Mouse (Mus musculus): Measurements from ENCODE around the gene Rom1. TPM values are rescaled to one million over a fixed set of nuclear protein-coding genes. Genes with fewer than 3 reads are reported as not detected.
"Not testable (repeated sequence)": the region's sequence is repeated elsewhere in the genome, so short reads cannot be mapped to it uniquely, and the experiment has no call there.

Gene Rom1
- polyA plus RNA-seq, 1 experiment from 2014 or later, result 1.6 TPM

DNA sequence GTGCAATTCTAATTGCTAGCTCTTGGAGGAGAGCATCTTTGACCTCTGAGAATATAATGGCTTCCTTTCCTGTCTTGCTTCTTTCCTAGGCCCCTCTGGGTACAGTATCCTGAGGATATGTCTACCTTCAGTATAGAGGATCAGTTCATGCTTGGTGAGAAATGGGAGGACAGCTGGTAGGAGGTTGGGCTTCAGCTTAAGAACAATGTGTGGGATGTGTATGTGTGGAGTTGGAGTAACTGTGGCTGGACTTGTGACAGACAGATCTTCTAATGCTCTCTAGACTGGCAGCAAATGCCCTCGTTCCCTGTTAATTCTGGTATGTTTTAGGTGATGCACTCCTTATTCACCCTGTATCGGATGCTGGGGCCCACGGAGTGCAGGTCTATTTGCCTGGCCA, 14.9 kb downstream of the Rom1 start:
- Histone ChIP-seq H3K9me3 (no peaks in the 10 kb centered on the region), H3K36me3 (peaks cover 80% of the 10 kb centered on the region), H3K9ac (no peak overlapping the region), H3K4me1 (replicated peaks) (no peaks in the 10 kb centered on the region), H3K4me2 (no peak overlapping the region), H3K27me3 (no peaks in the 10 kb centered on the region), H3K27ac (no peak overlapping the region), H3K4me3 (no peak overlapping the region)
- no peak for ATAC-seq (ENCODE audit: low FRiP score)
- WGBS, result 96% methylated on average over 3 of the region's 3 CpGs

GRCm38 (mm10) chr19:8911810-8912209, 17.3 kb downstream of the Rom1 start:
- H3K36me3 ChIP-seq, result peaks cover 100% of the 10 kb centered on the region
- no peaks in the 10 kb centered on the region for H3K4me1 ChIP-seq (replicated peaks)
- no peaks in the 10 kb centered on the region for H3K27me3 ChIP-seq
- WGBS, result 91% methylated on average over 5 of the region's 5 CpGs
- ATAC-seq (ENCODE audit: low FRiP score), result no peak
- no peak overlapping the region for H3K9ac ChIP-seq
- no peak overlapping the region for H3K27ac ChIP-seq
- no peak overlapping the region for H3K4me2 ChIP-seq
- no peak overlapping the region for H3K4me3 ChIP-seq
- H3K9me3 ChIP-seq, result no peaks in the 10 kb centered on the region

- Histone ChIP-seq H3K9ac (no peak overlapping the region), H3K36me3 (peaks cover 97% of the 10 kb centered on the region), H3K27me3 (no peaks in the 10 kb centered on the region), H3K27ac (no peak overlapping the region), H3K9me3 (no peaks in the 10 kb centered on the region), H3K4me2 (no peak overlapping the region), H3K4me1 (replicated peaks) (no peaks in the 10 kb centered on the region), H3K4me3 (no peak overlapping the region)
- 90% methylated on average over 6 of the region's 6 CpGs for WGBS
- no peak for ATAC-seq (ENCODE audit: low FRiP score)
Measured at GRCm38 (mm10) chr19:8908531-8908930, 20.6 kb downstream of the Rom1 start.

- no peaks in the 10 kb centered on the region for H3K9me3 ChIP-seq
- H3K36me3 ChIP-seq, result peaks cover 60% of the 10 kb centered on the region
- H3K4me1 ChIP-seq (replicated peaks), result peaks cover 18% of the 10 kb centered on the region
- H3K4me2 ChIP-seq, result no peak overlapping the region
- no peak for ATAC-seq (ENCODE audit: low FRiP score)
- no peak overlapping the region for H3K9ac ChIP-seq
- no peak overlapping the region for H3K4me3 ChIP-seq
- H3K27ac ChIP-seq, result no peak overlapping the region
- 95% methylated on average over 5 of the region's 5 CpGs for WGBS
- no peaks in the 10 kb centered on the region for H3K27me3 ChIP-seq
Measured at GRCm38 (mm10) chr19:8903412-8903811, 25.7 kb downstream of the Rom1 start.

GRCm38 (mm10) chr19:8899079-8899478, 30.1 kb downstream of the Rom1 start:
- Histone ChIP-seq H3K9ac (peak overlapping the region; percentile 93), H3K27me3 (no peaks in the 10 kb centered on the region), H3K36me3 (peaks cover 44% of the 10 kb centered on the region), H3K9me3 (no peaks in the 10 kb centered on the region), H3K4me3 (peak overlapping the region; percentile 94), H3K4me1 (replicated peaks) (peaks cover 44% of the 10 kb centered on the region), H3K27ac (no peak overlapping the region), H3K4me2 (peak overlapping the region; percentile 90)
- ATAC-seq (ENCODE audit: low FRiP score), result no peak
- 65% methylated on average over 3 of the region's 3 CpGs for WGBS

DNA sequence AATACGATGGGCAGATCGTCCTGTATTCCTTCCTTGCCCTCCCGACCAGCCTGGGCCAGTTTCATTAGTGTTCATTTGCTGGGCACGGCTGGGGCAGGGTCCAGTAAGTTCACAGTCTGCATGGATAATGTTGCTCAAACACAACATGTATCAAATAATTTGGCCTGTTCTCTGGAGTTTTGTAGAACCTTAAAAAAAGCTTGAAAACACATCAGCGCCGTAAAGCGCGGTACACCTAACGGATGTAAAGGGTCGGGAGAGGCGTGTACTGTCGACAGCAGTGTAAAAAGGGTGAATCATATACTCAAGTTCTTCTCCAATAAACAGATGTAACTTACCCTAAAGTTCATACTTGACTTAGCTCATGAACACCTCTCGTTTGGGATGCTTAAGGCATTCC, 30.6 kb downstream of the Rom1 start:
- no peak for ATAC-seq (ENCODE audit: low FRiP score)
- peak overlapping the region; percentile 94 for H3K4me3 ChIP-seq
- H3K27ac ChIP-seq, result peak overlapping the region; percentile 90
- H3K4me2 ChIP-seq, result peak overlapping the region; percentile 90
- no peaks in the 10 kb centered on the region for H3K27me3 ChIP-seq
- peaks cover 40% of the 10 kb centered on the region for H3K36me3 ChIP-seq
- H3K9ac ChIP-seq, result peak overlapping the region; percentile 93
- H3K4me1 ChIP-seq (replicated peaks), result peaks cover 49% of the 10 kb centered on the region
- no peaks in the 10 kb centered on the region for H3K9me3 ChIP-seq
- 15% methylated on average over 13 of the region's 13 CpGs for WGBS

GRCm38 (mm10) chr19:8897865-8898495, 31.2 kb downstream of the Rom1 start, which contains the start of gene Ganab:
TSS of gene Ganab (plus strand) at chr19:8898071.
- ATAC-seq (ENCODE audit: low FRiP score), result peak; percentile 98
- peaks cover 54% of the 10 kb centered on the region for H3K4me1 ChIP-seq (replicated peaks)
- H3K36me3 ChIP-seq, result peaks cover 34% of the 10 kb centered on the region
- no peaks in the 10 kb centered on the region for H3K27me3 ChIP-seq
- H3K4me3 ChIP-seq, result peak within 1 kb of the TSS; percentile 94
- peak within 1 kb of the TSS; percentile 90 for H3K27ac ChIP-seq
- H3K9me3 ChIP-seq, result no peaks in the 10 kb centered on the region
- H3K4me2 ChIP-seq, result peak within 1 kb of the TSS; percentile 90
- H3K9ac ChIP-seq, result peak within 1 kb of the TSS; percentile 93
- under 1% methylated on average over 53 of the region's 53 CpGs for WGBS

- ATAC-seq (ENCODE audit: low FRiP score), result peak; percentile 72
- H3K4me2 ChIP-seq, result peak overlapping the region; percentile 90
- peak overlapping the region; percentile 77 for H3K9ac ChIP-seq
- peak overlapping the region; percentile 94 for H3K4me3 ChIP-seq
- H3K36me3 ChIP-seq, result peaks cover 29% of the 10 kb centered on the region
- not testable (repeated sequence) for H3K27me3 ChIP-seq, H3K9me3 ChIP-seq
- H3K4me1 ChIP-seq (replicated peaks), result peaks cover 56% of the 10 kb centered on the region
- H3K27ac ChIP-seq, result peak overlapping the region; percentile 85
- 22% methylated on average over 21 of the region's 21 CpGs for WGBS
Measured at GRCm38 (mm10) chr19:8897211-8897864, 31.8 kb downstream of the Rom1 start.

GRCm38 (mm10) chr19:8896231-8896630, 32.9 kb downstream of the Rom1 start:
- ATAC-seq (ENCODE audit: low FRiP score); H3K4me2 ChIP-seq; H3K27me3 ChIP-seq; H3K27ac ChIP-seq; H3K4me3 ChIP-seq; H3K9me3 ChIP-seq: not testable (repeated sequence)
- Histone ChIP-seq H3K4me1 (replicated peaks) (peaks cover 54% of the 10 kb centered on the region), H3K9ac (peak overlapping the region; percentile 77; the same call in 1 of the 2 replicates), H3K36me3 (peaks cover 24% of the 10 kb centered on the region)
- WGBS, result 93% methylated on average over 5 of the region's 5 CpGs

GRCm38 (mm10) chr19:8895397-8895960, 33.7 kb downstream of the Rom1 start:
- Histone ChIP-seq H3K27me3 (no peaks in the 10 kb centered on the region), H3K27ac (no peak overlapping the region), H3K4me2 (no peak overlapping the region), H3K9me3 (no peaks in the 10 kb centered on the region), H3K4me3 (no peak overlapping the region), H3K36me3 (peaks cover 31% of the 10 kb centered on the region), H3K9ac (0 out of 2 replicates have a peak overlapping the region, but pooled peaks have one; percentile 77), H3K4me1 (replicated peaks) (peaks cover 53% of the 10 kb centered on the region)
- ATAC-seq (ENCODE audit: low FRiP score), result no peak
- WGBS, result 95% methylated on average over 9 of the region's 9 CpGs

DNA sequence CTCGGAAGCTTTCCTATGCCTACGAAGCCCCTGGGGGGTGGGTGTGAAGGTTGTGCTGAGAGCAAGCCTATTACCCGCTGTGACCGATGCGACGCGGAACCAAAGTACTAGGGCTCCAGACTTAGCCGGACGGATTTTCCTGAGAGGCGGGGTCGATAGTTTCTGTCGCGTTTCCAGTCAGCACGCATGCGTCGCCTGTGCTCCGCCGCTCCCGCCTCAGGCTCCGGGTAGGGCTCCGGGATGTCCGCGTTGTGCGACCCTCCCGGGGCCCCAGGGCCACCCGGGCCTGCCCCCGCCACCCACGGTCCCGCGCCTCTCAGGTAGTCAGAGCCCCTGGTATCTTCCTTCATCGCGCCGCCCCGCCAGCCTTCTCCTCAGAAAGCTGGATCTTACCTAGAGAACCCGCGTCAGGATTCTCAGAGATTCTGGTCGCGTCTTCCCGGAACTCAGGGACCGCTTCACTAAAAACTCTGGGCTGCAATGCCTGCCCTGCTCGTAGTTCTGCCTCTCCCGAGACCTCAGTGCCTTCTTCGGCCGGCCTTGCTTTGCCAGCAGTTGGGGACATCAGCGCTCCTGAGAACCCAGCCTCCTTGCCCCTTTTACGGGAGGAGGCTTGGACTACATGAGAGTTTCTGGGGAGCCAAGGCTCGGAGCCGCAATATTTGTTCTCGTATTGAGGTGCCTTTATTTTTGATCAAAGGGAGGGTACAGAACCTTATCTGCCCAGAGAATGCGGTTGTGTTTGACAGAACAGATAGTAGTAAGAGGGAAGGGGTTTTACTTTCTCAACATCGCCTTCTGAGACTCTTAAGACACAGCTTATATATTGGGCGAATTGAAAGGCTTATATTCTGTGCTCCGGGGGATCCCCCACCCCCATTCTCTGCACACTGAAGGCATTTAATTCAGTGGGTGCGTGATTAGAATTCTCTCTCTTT, 36.1 kb downstream of the Rom1 start, which contains the start of gene Ints5:
Ints5 (plus strand) TSS at position 177 of the 938 bp plus-strand sequence.
- ATAC-seq (ENCODE audit: low FRiP score), result peak; percentile 34
- peak within 1 kb of the TSS; percentile 96 for H3K4me2 ChIP-seq
- no peaks in the 10 kb centered on the region for H3K9me3 ChIP-seq
- peak within 1 kb of the TSS; percentile 89 for H3K27ac ChIP-seq
- 2% methylated on average over 54 of the region's 54 CpGs for WGBS
- peak within 1 kb of the TSS; percentile 91 for H3K9ac ChIP-seq
- no peaks in the 10 kb centered on the region for H3K27me3 ChIP-seq
- peak within 1 kb of the TSS; percentile 79 for H3K4me3 ChIP-seq
- H3K4me1 ChIP-seq (replicated peaks), result peaks cover 48% of the 10 kb centered on the region
- H3K36me3 ChIP-seq, result peaks cover 31% of the 10 kb centered on the region

Data from hindbrain, embryonic 13.5 days (tissue).